Mouse (Mus musculus) limb, embryonic 14.5 days (tissue): ENCODE measurements around the gene Myl6b. TPM values are rescaled to one million over a fixed set of nuclear protein-coding genes. Genes with fewer than 3 reads are reported as not detected.
A peak's percentile ranks its signal among the peaks of the same experiment; 100 is the strongest.

ENCODE experiments used
- ATAC-seq: fragments of 200-750 bp; cut with Nextera tagmentation; 2 replicates; pipeline ENCODE4 v1.8.0; 2017; ENCODE audit warnings: low read depth, moderate number of reproducible peaks, moderate TSS enrichment; ENCODE audit not compliant: low FRiP score
- DNase-seq: peaks from one replicate; pipeline ENCODE4 v3.0.0-alpha.2; 2015; ENCODE audit warnings: low spot score
- H3K27ac ChIP-seq: fragments of 300-500 bp; sonication (generic); replicated peaks from 2 replicates; pipeline ENCODE4 v1.5.1; 2014; ENCODE audit warnings: low read depth, mild to moderate bottlenecking, low read length, moderate library complexity, mixed read lengths
- H3K27me3 ChIP-seq: fragments of 300-500 bp; sonication (generic); 2 replicates; pipeline ENCODE4 v1.6.1; 2014; ENCODE audit warnings: low read length, mixed read lengths; ENCODE audit not compliant: control insufficient read depth, insufficient read depth
- H3K36me3 ChIP-seq: fragments of 300-500 bp; sonication (generic); 2 replicates; pipeline ENCODE4 v1.6.1; 2014; ENCODE audit warnings: mild to moderate bottlenecking, low read length, moderate library complexity, mixed read lengths; ENCODE audit not compliant: control insufficient read depth, insufficient read depth
- H3K4me1 ChIP-seq: fragments of 300-500 bp; sonication (generic); 2 replicates; pipeline ENCODE4 v1.6.1; 2014; ENCODE audit warnings: antibody characterized with exemption, low read length, mixed read lengths; ENCODE audit not compliant: control insufficient read depth, insufficient read depth
- H3K4me2 ChIP-seq: fragments of 300-500 bp; sonication (generic); replicated peaks from 2 replicates; pipeline ENCODE4 v1.6.1; 2014; ENCODE audit warnings: low read depth, mild to moderate bottlenecking, low read length, moderate library complexity; ENCODE audit not compliant: severe bottlenecking
- H3K4me3 ChIP-seq: fragments of 300-500 bp; sonication (generic); replicated peaks from 2 replicates; pipeline ENCODE4 v1.5.1; 2014; ENCODE audit warnings: low read length
- H3K9ac ChIP-seq: fragments of 300-500 bp; sonication (generic); 2 replicates; pipeline ENCODE4 v1.6.1; 2014; ENCODE audit warnings: mild to moderate bottlenecking, low read depth, low read length, moderate library complexity; ENCODE audit not compliant: severe bottlenecking
- H3K9me3 ChIP-seq: fragments of 300-500 bp; sonication (generic); 2 replicates; pipeline ENCODE4 v1.6.1; 2016; ENCODE audit warnings: low read length; ENCODE audit not compliant: control insufficient read depth
- POLR2A ChIP-seq: fragments of 200-500 bp; IDR thresholded peaks from 2 replicates; pipeline ENCODE4 v1.8.0; 2012; ENCODE audit warnings: inconsistent platforms, mild to moderate bottlenecking, moderate library complexity, borderline replicate concordance; ENCODE audit not compliant: insufficient read depth, insufficient read length; ENCODE audit errors: extremely low read depth
- WGBS: fragments of 180-500 bp; shearing (Covaris S2); extraction: QIAGEN DNeasy Blood & Tissue Kit; methylation state at CpG from one replicate; pipeline ENCODE4 v1.1.7; 2014; 5-methylcytosine and 5-hydroxymethylcytosine counted together
- polyA plus RNA-seq, 2 experiments: library from polyadenylated mRNA; depleted of rRNA in 1 of 2; stranded (reverse) in 1 of 2; unstranded in 1 of 2; fragments of >200 nt; fragmentation: Nextera tagmentation in 1 of 2; extraction: Ambion mirVana in 1 of 2; gene quantifications; 2 replicates each; pipeline versions ENCODE4 v1.2.1 to v1.2.3; 2012 to 2014

The Myl6b gene
- polyA plus RNA-seq, 2 experiments = 6.6 to 56.7 TPM

GRCm38 (mm10) chr10:128535624-128536265 lies 37.3 kb upstream of the Myl6b start:
- H3K27me3 ChIP-seq = no peaks in the 10 kb centered on the region
- TF ChIP-seq POLR2A = no peak
- H3K4me1 ChIP-seq = 0 out of 2 replicates have a peak, but pooled peaks cover 3% of the 10 kb centered on the region
- no peaks in the 10 kb centered on the region for H3K36me3 ChIP-seq
- H3K4me3 ChIP-seq = peak overlapping the region; percentile 16
- WGBS = 73% methylated on average over 4 of the region's 4 CpGs
- H3K9me3 ChIP-seq = no peaks in the 10 kb centered on the region
- H3K4me2 ChIP-seq = peak overlapping the region; percentile 31
- ATAC-seq = peak; percentile 14; the same call in 1 of the 2 replicates
- no peak for DNase-seq
- H3K27ac ChIP-seq = peak overlapping the region; percentile 71
- peak overlapping the region; percentile 13; the same call in 1 of the 2 replicates for H3K9ac ChIP-seq

- H3K4me1 ChIP-seq = 0 out of 2 replicates have a peak, but pooled peaks cover 3% of the 10 kb centered on the region
- ATAC-seq (no peak), DNase-seq (no peak)
- no peak overlapping the region for H3K4me2 ChIP-seq
- no peak overlapping the region for H3K27ac ChIP-seq
- TF ChIP-seq POLR2A = no peak
- no peak overlapping the region for H3K4me3 ChIP-seq
- no peaks in the 10 kb centered on the region for H3K27me3 ChIP-seq
- no peaks in the 10 kb centered on the region for H3K36me3 ChIP-seq
- H3K9me3 ChIP-seq = no peaks in the 10 kb centered on the region
- H3K9ac ChIP-seq = no peak overlapping the region
- WGBS = 86% methylated on average over 2 of the region's 2 CpGs
Measured at GRCm38 (mm10) chr10:128535206-128535605, 36.7 kb upstream of the Myl6b start.

GRCm38 (mm10) chr10:128526366-128527356 lies 28.2 kb upstream of the Myl6b start:
- ATAC-seq = no peak
- TF ChIP-seq POLR2A = no peak
- peaks cover 5% of the 10 kb centered on the region; the same call in 1 of the 2 replicates for H3K36me3 ChIP-seq
- H3K4me1 ChIP-seq = 0 out of 2 replicates have a peak, but pooled peaks cover 10% of the 10 kb centered on the region
- no peaks in the 10 kb centered on the region for H3K9me3 ChIP-seq
- H3K4me2 ChIP-seq = peak overlapping the region; percentile 96
- H3K4me3 ChIP-seq = peak overlapping the region; percentile 69
- H3K9ac ChIP-seq = peak overlapping the region; percentile 52
- H3K27ac ChIP-seq = no peak overlapping the region
- no peaks in the 10 kb centered on the region for H3K27me3 ChIP-seq
- no peak for DNase-seq
- 30% methylated on average over 28 of the region's 28 CpGs for WGBS

GRCm38 (mm10) chr10:128525671-128526308 lies 27.3 kb upstream of the Myl6b start, which contains the start of gene Esyt1:
Gene Esyt1, minus strand, starts transcription at chr10:128525871.
- Histone ChIP-seq H3K9ac (peak within 1 kb of the TSS; percentile 74), H3K27ac (peak within 1 kb of the TSS; percentile 64; the same call in 1 of the 2 replicates), H3K9me3 (no peaks in the 10 kb centered on the region), H3K4me1 (0 out of 2 replicates have a peak, but pooled peaks cover 10% of the 10 kb centered on the region), H3K27me3 (no peaks in the 10 kb centered on the region), H3K4me2 (peak within 1 kb of the TSS; percentile 96), H3K36me3 (peaks cover 13% of the 10 kb centered on the region), H3K4me3 (peak within 1 kb of the TSS; percentile 69)
- peak; percentile 98 for DNase-seq
- WGBS = under 1% methylated on average over 37 of the region's 37 CpGs
- TF ChIP-seq POLR2A = peak; percentile 71; the same call in 1 of the 2 replicates
- ATAC-seq = peak; percentile 97
